Mouse (Mus musculus): Measurements from ENCODE around the gene Zfp612.

GRCm38 (mm10) chr8:110140770-110141169 lies 61.2 kb downstream of the Zfp612 start:
- no peak for TF ChIP-seq CTCF (IDR thresholded peaks at IDR 0.05; ENCODE audit: low read depth, low read length)
- TF ChIP-seq POLR2A (IDR thresholded peaks at IDR 0.05; ENCODE audit: borderline replicate concordance, low read depth, low read length): no peak
